Mouse (Mus musculus): ENCODE data around the gene Epb41l1.

GRCm38 (mm10) chr2:156540991-156541390 lies 120.3 kb downstream of the Epb41l1 start:
- TF ChIP-seq CTCF (IDR thresholded peaks at IDR 0.05; ENCODE audit: low read depth) = no peak
- no peak for TF ChIP-seq EP300 (IDR thresholded peaks at IDR 0.05; ENCODE audit: low read depth)
